Comparison of ENCODE assay signal across 8 mouse cellular contexts in the genomic region with DNA sequence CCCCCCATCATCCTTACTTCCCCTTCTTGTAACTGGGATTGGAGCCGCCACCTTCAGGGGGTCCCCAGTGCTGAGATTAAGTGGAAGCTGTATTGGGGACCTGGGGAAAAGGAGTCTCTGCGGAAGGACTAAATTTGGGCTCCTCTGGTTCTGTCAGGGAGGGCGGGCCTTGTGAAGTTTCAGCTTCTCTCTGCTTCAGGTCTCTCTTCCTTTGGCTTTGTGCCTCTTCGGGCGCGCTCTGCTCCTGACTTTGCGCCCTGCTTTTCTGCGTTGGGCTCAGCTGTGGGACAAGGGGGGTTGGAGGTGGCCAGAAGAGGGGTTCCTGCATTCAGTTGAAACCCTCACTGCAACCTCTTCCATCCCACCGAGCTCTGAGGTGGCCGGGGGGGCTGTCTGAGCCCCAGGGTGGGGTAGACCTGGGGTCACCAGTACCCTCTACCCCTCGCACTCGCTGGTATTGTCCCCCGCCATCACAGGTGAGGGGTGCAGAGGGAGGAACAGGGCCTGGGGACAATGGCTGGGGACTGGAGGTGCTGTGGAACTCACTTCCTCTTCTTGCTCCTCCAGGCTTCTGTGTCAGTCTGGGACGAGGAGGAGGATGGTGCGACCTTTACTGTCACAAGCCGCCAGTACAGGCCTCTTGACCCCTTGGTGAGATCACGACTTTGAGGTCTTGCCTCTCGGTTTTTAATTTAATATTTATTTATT. TPM values are rescaled to one million over a fixed set of nuclear protein-coding genes. Genes with fewer than 3 reads are reported as not detected.
DNase-seq lines count a peak whose midpoint lies in the region; ATAC-seq and TF ChIP-seq lines count a peak whose summit lies in the region.

No protein-coding gene starts in this region.

- H3K9ac ChIP-seq in limb, embryonic 11.5 days (ENCODE audit: low read length): peak overlapping the region; percentile 81

- H3K4me3 ChIP-seq in limb, embryonic 11.5 days (ENCODE audit: low read depth, low read length): peak overlapping the region; percentile 91
- H3K4me3 ChIP-seq in olfactory bulb, adult 2 months (ENCODE audit: insufficient read depth, low read depth, low read length): peak overlapping the region; percentile 77

- no peaks in the 10 kb centered on the region for H3K27me3 ChIP-seq in limb, embryonic 11.5 days (ENCODE audit: control insufficient read depth, insufficient read depth, low read length)

- TF ChIP-seq CTCF in olfactory bulb, adult 2 months (IDR thresholded peaks at IDR 0.05; ENCODE audit: insufficient read depth, low read depth, low read length): no peak

- H3K4me2 ChIP-seq in limb, embryonic 11.5 days (ENCODE audit: low read depth, severe bottlenecking): peak overlapping the region; percentile 99

- intact Hi-C loops in gastrocnemius, postnatal 14 days (cut with DNase I; ENCODE audit: low total_unique reads): no loop called here

- peak; percentile 72 for DNase-seq in cerebellum, adult 9-11 months
- no peak for DNase-seq in cerebellum, postnatal 14 days
- DNase-seq in thymus, postnatal 4 days: peak; percentile 45
- no peak for DNase-seq in thymus, postnatal 14 days
- DNase-seq in limb, embryonic 11.5 days (ENCODE audit: low spot score): no peak
- no peak for DNase-seq in gastrocnemius, postnatal 14 days
- no peak for DNase-seq in cerebellum, postnatal 25 days

- 0 out of 2 replicates have a peak, but pooled peaks cover 6% of the 10 kb centered on the region for H3K36me3 ChIP-seq in limb, embryonic 11.5 days (ENCODE audit: control insufficient read depth, insufficient read depth, low read length)

- ATAC-seq in limb, embryonic 11.5 days (ENCODE audit: insufficient number of reproducible peaks, low FRiP score, low TSS enrichment, low read depth): no peak

- H3K27ac ChIP-seq in limb, embryonic 11.5 days (replicated peaks; ENCODE audit: low read depth, low read length): no peak overlapping the region
- no peak overlapping the region for H3K27ac ChIP-seq in olfactory bulb, adult 2 months (ENCODE audit: insufficient read depth, low read depth, low read length)

- TF ChIP-seq POLR2A in olfactory bulb, adult 2 months (IDR thresholded peaks at IDR 0.05; ENCODE audit: insufficient read depth, low read depth, low read length): no peak

- H3K4me1 ChIP-seq in limb, embryonic 11.5 days (ENCODE audit: control insufficient read depth, insufficient read depth, low read length): peaks cover 15% of the 10 kb centered on the region
- H3K4me1 ChIP-seq in olfactory bulb, adult 2 months (ENCODE audit: control insufficient read depth, insufficient read depth, low read length): peaks cover 12% of the 10 kb centered on the region

- no peaks in the 10 kb centered on the region for H3K9me3 ChIP-seq in limb, embryonic 11.5 days (ENCODE audit: control insufficient read depth, low read length)

- 32% methylated on average over 18 of the region's 18 CpGs for WGBS in limb, embryonic 11.5 days
- 34% methylated on average over 18 of the region's 18 CpGs for WGBS in olfactory bulb, adult 2 months

RNA-seq across cellular contexts. Expression of gene Rgl2, which starts 2.0 kb away (rescaled TPM):
- 37.3 and 38.7 TPM in 2 replicates for polyA plus RNA-seq in limb, embryonic 11.5 days (2014; fragmentation: Nextera tagmentation; extraction: Ambion mirVana)
- 671 TPM in 1 of 2 replicates, not detected in the other for polyA plus RNA-seq in olfactory bulb, adult 2 months (2012; ENCODE audit: insufficient read depth, insufficient read length, low replicate concordance, missing spikeins)
- total RNA-seq in gastrocnemius, postnatal 14 days (2021): 10 to 100 TPM; 24.4 to 24.7 TPM

RNA-seq across cellular contexts. Expression of gene Pfdn6, which starts 8.8 kb away (rescaled TPM):
- polyA plus RNA-seq in limb, embryonic 11.5 days (2014; fragmentation: Nextera tagmentation; extraction: Ambion mirVana): 208 and 212 TPM in 2 replicates
- not detected in 2 replicates for polyA plus RNA-seq in olfactory bulb, adult 2 months (2012; ENCODE audit: insufficient read depth, insufficient read length, low replicate concordance, missing spikeins)
- 10 to 100 TPM; 53.6 to 54.9 TPM for total RNA-seq in gastrocnemius, postnatal 14 days (2021)

RNA-seq across cellular contexts. Expression of gene Wdr46, which starts 9.1 kb away (rescaled TPM):
- polyA plus RNA-seq in limb, embryonic 11.5 days (2014; fragmentation: Nextera tagmentation; extraction: Ambion mirVana): 37.4 and 45.6 TPM in 2 replicates
- not detected in 2 replicates for polyA plus RNA-seq in olfactory bulb, adult 2 months (2012; ENCODE audit: insufficient read depth, insufficient read length, low replicate concordance, missing spikeins)
- total RNA-seq in gastrocnemius, postnatal 14 days (2021): 10 to 100 TPM; 11.1 to 12.3 TPM

RNA-seq across cellular contexts. Expression of gene Zbtb22, which starts 15.6 kb away (rescaled TPM):
- 10.1 and 11.8 TPM in 2 replicates for polyA plus RNA-seq in limb, embryonic 11.5 days (2014; fragmentation: Nextera tagmentation; extraction: Ambion mirVana)
- polyA plus RNA-seq in olfactory bulb, adult 2 months (2012; ENCODE audit: insufficient read depth, insufficient read length, low replicate concordance, missing spikeins): not detected in 2 replicates
- total RNA-seq in gastrocnemius, postnatal 14 days (2021): 10 to 100 TPM; 13.5 to 16.1 TPM

RNA-seq across cellular contexts. Expression of gene Tapbp, which starts 15.6 kb away (rescaled TPM):
- polyA plus RNA-seq in limb, embryonic 11.5 days (2014; fragmentation: Nextera tagmentation; extraction: Ambion mirVana): 12.5 and 14.8 TPM in 2 replicates
- 118 TPM in 1 of 2 replicates, not detected in the other for polyA plus RNA-seq in olfactory bulb, adult 2 months (2012; ENCODE audit: insufficient read depth, insufficient read length, low replicate concordance, missing spikeins)
- 10 to 100 TPM; 32.9 to 35.7 TPM for total RNA-seq in gastrocnemius, postnatal 14 days (2021)

Comparison
In these comparisons a context has a peak if more than half of its experiments do, and no peak if none do; other contexts are left out.
1. DNase-seq: peak in cerebellum, adult 9-11 months (single experiment) and thymus, postnatal 4 days (single experiment); none in cerebellum, postnatal 14 days (0 of 2), thymus, postnatal 14 days (single experiment), limb, embryonic 11.5 days (single experiment), gastrocnemius, postnatal 14 days (single experiment) and cerebellum, postnatal 25 days (0 of 2).